Mouse (Mus musculus) ES-E14 (cell line): ENCODE results near the gene Sh3d19. TPM values are rescaled to one million over a fixed set of nuclear protein-coding genes. Genes with fewer than 3 reads are reported as not detected.

ENCODE experiments used
- DNase-seq: peaks from one replicate; pipeline ENCODE4 v3.0.0-alpha.2; 2013; ENCODE audit warnings: low read depth, low spot score
- H3K27ac ChIP-seq: 2 replicates; pipeline ENCODE4 v1.5.1; 2012; ENCODE audit warnings: low read depth, mild to moderate bottlenecking, low read length, moderate library complexity, mixed read lengths; ENCODE audit not compliant: poor library complexity, insufficient read depth, severe bottlenecking
- H3K36me3 ChIP-seq: 2 replicates; pipeline ENCODE4 v1.6.1; 2012; ENCODE audit warnings: mild to moderate bottlenecking, low read length, moderate library complexity, mixed read lengths; ENCODE audit not compliant: control insufficient read depth, poor library complexity, insufficient read depth, severe bottlenecking
- H3K4me1 ChIP-seq, 2 experiments: fragments of 150-350 bp in 1 of 2; sonication (generic) in 1 of 2; 2 replicates each; pipeline ENCODE4 v1.6.1; 2012; ENCODE audit warnings: low read length in 2 of 2, mild to moderate bottlenecking in 1 of 2, mixed read lengths in 1 of 2; ENCODE audit not compliant: control insufficient read depth in 2 of 2, insufficient read depth in 2 of 2, poor library complexity in 1 of 2
- H3K4me3 ChIP-seq, 2 experiments: fragments of 150-350 bp in 1 of 2; sonication (generic) in 1 of 2; 2 replicates each; pipeline ENCODE4 v1.5.1; 2012; ENCODE audit warnings: low read length in 2 of 2, low read depth in 1 of 2, mild to moderate bottlenecking in 1 of 2, mixed read lengths in 1 of 2; ENCODE audit not compliant: insufficient read depth in 1 of 2, poor library complexity in 1 of 2, severe bottlenecking in 1 of 2
- H3K9ac ChIP-seq: 2 replicates; pipeline ENCODE4 v1.6.1; 2012; ENCODE audit warnings: low read depth, mild to moderate bottlenecking, low read length, mixed read lengths; ENCODE audit not compliant: poor library complexity, insufficient read depth, severe bottlenecking
- H3K9me3 ChIP-seq: fragments of 150-350 bp; sonication (generic); 2 replicates; pipeline ENCODE4 v1.6.1; 2012; ENCODE audit warnings: low read depth, mild to moderate bottlenecking, low read length; ENCODE audit not compliant: control insufficient read depth, insufficient read depth
- CHD2 ChIP-seq: IDR thresholded peaks from 2 replicates; pipeline ENCODE4 v1.6.1; 2014; ENCODE audit warnings: mild to moderate bottlenecking, low read depth, low read length, inconsistent platforms
- HCFC1 ChIP-seq: IDR thresholded peaks from 2 replicates; pipeline ENCODE4 v1.6.1; 2012; ENCODE audit warnings: low read length, inconsistent platforms, borderline replicate concordance; ENCODE audit not compliant: insufficient read depth
- MAFK ChIP-seq: IDR thresholded peaks from 2 replicates; pipeline ENCODE4 v1.6.1; 2014; ENCODE audit warnings: mild to moderate bottlenecking, low read depth, low read length, inconsistent platforms; ENCODE audit not compliant: insufficient read depth
- ZC3H11A ChIP-seq: IDR thresholded peaks from 2 replicates; pipeline ENCODE4 v1.6.1; 2012; ENCODE audit warnings: low read depth, mild to moderate bottlenecking, inconsistent platforms, low read length, borderline replicate concordance
- ZNF384 ChIP-seq: IDR thresholded peaks from 2 replicates; pipeline ENCODE4 v1.6.1; 2012; ENCODE audit warnings: low read depth, low read length, inconsistent platforms
- in situ Hi-C, 2 experiments: fragments of 600-800 bp; cut with MboI; formaldehyde crosslinking; loops; one replicate each; pipeline ENCODE4 v1.15.1; 2025; ENCODE audit warnings: low sequenced_read_pairs in 2 of 2, inconsistent platforms in 1 of 2; ENCODE audit not compliant: unreplicated experiment in 2 of 2
- total RNA-seq: library from RNA; depleted of rRNA; stranded (reverse); fragments of 300-350 nt; gene quantifications from 2 replicates; pipeline ENCODE4 v1.2.3, GENCODE M21; 2012

Gene Sh3d19
- total RNA-seq, 1 experiment: 13.2 TPM

DNA sequence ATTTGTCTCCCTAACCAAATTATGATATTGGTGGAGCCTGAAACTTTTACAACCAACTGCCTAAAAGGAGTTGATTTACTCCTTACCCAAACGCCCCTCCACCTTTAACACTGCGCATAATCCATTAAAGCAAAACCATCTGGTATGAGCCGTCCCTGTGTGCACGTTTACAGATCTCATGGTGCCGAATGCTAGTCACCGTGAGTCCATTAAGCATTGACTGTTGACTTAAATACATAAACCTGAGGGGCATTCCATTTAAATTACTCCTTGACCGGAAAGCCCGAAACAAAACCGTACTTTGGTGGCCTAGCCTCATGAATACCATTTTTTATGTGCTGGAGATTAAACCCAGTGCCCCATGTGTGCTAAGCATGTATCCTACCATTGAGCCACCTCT, 43.6 kb upstream of the Sh3d19 start:
- no peaks in the 10 kb centered on the region for H3K9me3 ChIP-seq
- no peaks in the 10 kb centered on the region for H3K4me1 ChIP-seq
- no peak overlapping the region for H3K4me3 ChIP-seq
- no peak for DNase-seq
- H3K36me3 ChIP-seq: no peaks in the 10 kb centered on the region
- H3K27ac ChIP-seq: no peak overlapping the region
- no peak overlapping the region for H3K9ac ChIP-seq
- no peak for TF ChIP-seq HCFC1
- TF ChIP-seq ZNF384: no peak
- no peak for TF ChIP-seq MAFK
- TF ChIP-seq ZC3H11A: no peak
- no peak for TF ChIP-seq CHD2
- in situ Hi-C loops: no loop called here

DNA sequence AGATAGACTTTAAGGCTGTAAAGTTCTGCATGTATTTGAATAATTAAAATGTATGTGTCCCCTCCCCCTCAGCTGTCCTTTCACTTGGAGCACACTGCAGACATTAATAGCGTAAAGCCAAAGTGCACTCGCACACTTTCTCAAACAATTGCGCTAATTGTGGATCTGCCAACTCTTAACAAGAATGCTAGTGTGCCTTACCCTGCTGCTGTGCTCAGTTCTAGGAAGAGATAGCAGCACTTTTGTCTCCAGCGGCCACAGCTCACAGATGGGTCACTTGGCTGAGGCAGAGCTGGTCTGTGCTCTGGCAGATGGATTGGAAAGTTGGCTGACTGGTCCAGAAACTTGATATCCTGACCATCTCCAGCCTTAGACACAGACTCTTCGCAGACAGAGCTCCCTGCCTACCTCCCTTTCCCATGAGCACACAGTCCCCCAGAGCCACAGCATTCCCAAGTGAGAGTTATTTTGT, 42.7 kb upstream of the Sh3d19 start:
- no peak for DNase-seq
- no peaks in the 10 kb centered on the region for H3K36me3 ChIP-seq
- no peak overlapping the region for H3K4me3 ChIP-seq
- TF ChIP-seq ZNF384: no peak
- TF ChIP-seq HCFC1: no peak
- no peak for TF ChIP-seq ZC3H11A
- no peaks in the 10 kb centered on the region for H3K4me1 ChIP-seq
- in situ Hi-C loops: no loop called here
- H3K9ac ChIP-seq: 0 out of 2 replicates have a peak overlapping the region, but pooled peaks have one; percentile 37
- no peak overlapping the region for H3K27ac ChIP-seq
- H3K9me3 ChIP-seq: no peaks in the 10 kb centered on the region

DNA sequence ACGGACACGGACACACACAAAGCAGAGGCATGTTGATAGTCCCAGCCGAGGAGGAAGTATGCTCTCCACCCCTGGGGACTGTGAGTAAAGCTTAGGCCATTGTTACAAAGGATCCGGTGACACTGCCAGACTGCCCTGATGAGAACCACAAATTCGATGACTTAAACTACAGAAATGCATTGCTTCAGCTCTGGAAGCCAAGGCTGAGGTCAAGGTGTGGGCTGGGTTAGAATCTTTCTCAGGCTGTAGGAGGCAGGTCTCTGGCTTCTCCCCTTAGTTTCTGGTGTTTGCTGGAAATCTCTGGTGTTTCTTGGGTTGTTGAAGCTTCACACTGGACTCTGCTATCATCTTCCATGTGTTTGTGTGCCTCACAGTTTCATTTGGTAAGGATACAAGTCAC, 41.2 kb upstream of the Sh3d19 start:
- Histone ChIP-seq H3K4me1 (no peaks in the 10 kb centered on the region), H3K9ac (no peak overlapping the region), H3K36me3 (no peaks in the 10 kb centered on the region), H3K4me3 (no peak overlapping the region), H3K9me3 (no peaks in the 10 kb centered on the region), H3K27ac (no peak overlapping the region)
- no peak for TF ChIP-seq MAFK
- no peak for TF ChIP-seq CHD2
- no peak for TF ChIP-seq HCFC1
- TF ChIP-seq ZC3H11A: no peak
- TF ChIP-seq ZNF384: no peak
- in situ Hi-C loops: no loop called here
- DNase-seq: no peak

DNA sequence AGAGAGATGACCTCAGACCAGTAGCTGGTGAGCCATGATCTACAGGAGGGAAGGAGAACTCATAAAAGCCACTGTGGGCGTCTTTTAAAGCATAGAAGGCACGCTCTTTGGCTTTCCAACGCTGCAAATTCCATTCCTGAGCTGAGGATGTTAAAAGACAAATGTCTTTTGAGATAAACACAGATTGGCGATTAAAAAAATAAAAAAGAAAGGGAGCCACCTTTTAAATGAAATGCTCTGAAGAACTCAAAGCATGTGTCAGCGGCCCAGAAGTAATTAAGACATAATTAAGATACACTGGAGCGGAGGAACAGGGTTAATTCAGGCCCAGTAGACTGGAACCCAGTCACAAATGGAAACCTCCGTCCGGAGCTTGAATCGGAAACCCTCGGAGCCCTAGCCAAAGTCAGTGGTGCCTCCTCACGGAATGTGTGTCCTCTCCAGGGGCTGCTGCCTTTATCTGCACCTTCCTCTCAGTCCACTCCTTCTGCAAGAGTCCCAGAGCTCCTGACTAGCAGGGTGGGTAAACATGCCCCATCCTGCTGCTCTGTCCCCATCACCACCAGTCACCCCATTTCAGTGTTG, 40.1 kb upstream of the Sh3d19 start:
- Histone ChIP-seq H3K36me3 (no peaks in the 10 kb centered on the region), H3K27ac (no peak overlapping the region), H3K4me3 (no peak overlapping the region), H3K4me1 (no peaks in the 10 kb centered on the region), H3K9ac (no peak overlapping the region), H3K9me3 (no peaks in the 10 kb centered on the region)
- TF ChIP-seq HCFC1 (no peak), ZC3H11A (no peak), MAFK (no peak), CHD2 (no peak), ZNF384 (no peak)
- in situ Hi-C loops: no loop called here
- no peak for DNase-seq

DNA sequence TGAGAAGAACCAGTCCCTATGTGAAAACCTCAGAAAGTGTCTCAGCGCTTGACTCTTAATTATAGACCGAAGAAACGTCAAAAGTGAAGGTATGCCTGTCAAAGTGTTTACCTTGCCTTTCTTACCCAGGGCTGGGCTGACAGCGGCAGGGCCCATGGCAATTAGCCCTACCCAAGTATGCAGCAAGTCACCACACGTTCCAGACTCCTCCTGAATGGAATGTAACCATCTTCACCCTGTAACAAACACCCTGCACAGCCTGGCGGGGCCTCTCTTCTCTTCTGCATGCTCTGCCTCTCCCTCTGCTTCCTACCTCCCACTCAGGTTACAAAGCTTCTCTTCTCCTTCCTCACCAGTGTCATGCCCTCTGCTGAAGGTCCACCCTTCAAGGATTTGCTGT, 39.0 kb upstream of the Sh3d19 start:
- Histone ChIP-seq H3K4me1 (no peaks in the 10 kb centered on the region), H3K9me3 (no peaks in the 10 kb centered on the region), H3K36me3 (no peaks in the 10 kb centered on the region), H3K27ac (no peak overlapping the region), H3K9ac (no peak overlapping the region), H3K4me3 (no peak overlapping the region)
- no peak for DNase-seq
- in situ Hi-C loops: no loop called here
- no peak for TF ChIP-seq HCFC1
- TF ChIP-seq ZNF384: no peak
- no peak for TF ChIP-seq CHD2
- TF ChIP-seq ZC3H11A: no peak
- TF ChIP-seq MAFK: no peak
